Mouse (Mus musculus): ENCODE data around the gene Bysl. TPM values are rescaled to one million over a fixed set of nuclear protein-coding genes. Genes with fewer than 3 reads are reported as not detected.

The Bysl gene
- total RNA-seq, 2 experiments from 2014 or later: 18.4 to 19.1 TPM

- DNase-seq (ENCODE audit: extremely low spot score in 1 of 2, low spot score in 1 of 2): no peak
Measured at GRCm38 (mm10) chr17:47554621-47555020, 56.7 kb downstream of the Bysl start.

- no peak for DNase-seq (ENCODE audit: extremely low spot score in 1 of 2, low spot score in 1 of 2)
Measured at GRCm38 (mm10) chr17:47552994-47553393, 58.3 kb downstream of the Bysl start.

- DNase-seq (ENCODE audit: extremely low spot score in 1 of 2, low spot score in 1 of 2): no peak
Measured at GRCm38 (mm10) chr17:47551049-47551448, 60.2 kb downstream of the Bysl start.

Other genes with a start within 250 kb of the Bysl start
- 10 to 100 TPM; 26.4 to 32.5 TPM for gene Mrps10, start 242.6 kb downstream of the Bysl start, total RNA-seq (2021)
- 1 to 10 TPM in 1 of 2 experiments, under 1 TPM in 1; 0.98 to 1.0 TPM for gene Guca1b, start 226.1 kb downstream of the Bysl start, total RNA-seq (2021)
- under 1 TPM in 1 of 2 experiments, not detected in 1; 0.42 TPM for gene Guca1a, start 210.9 kb downstream of the Bysl start, total RNA-seq (2021)
- gene AI661453, start 174.9 kb downstream of the Bysl start, total RNA-seq (2021): under 1 TPM; 0.19 to 0.52 TPM
- gene 1700001C19Rik, start 174.1 kb downstream of the Bysl start, total RNA-seq (2021): not detected
- gene Taf8, start 109.2 kb downstream of the Bysl start, total RNA-seq (2021): 10 to 100 TPM; 15.9 to 19.1 TPM
- 10 to 100 TPM; 30.2 to 39.9 TPM for gene Ccnd3, start 106.4 kb downstream of the Bysl start, total RNA-seq (2021)
- gene Med20, start 90 bp upstream of the Bysl start, total RNA-seq (2021): 10 to 100 TPM; 28.7 to 29.8 TPM
- gene Gm20517, start 97 bp upstream of the Bysl start, total RNA-seq (2021): 1 to 10 TPM; 5.2 to 5.5 TPM
- 10 to 100 TPM in 1 of 2 experiments, 1 to 10 TPM in 1; 9.7 to 14.7 TPM for gene Usp49, start 19.2 kb upstream of the Bysl start, total RNA-seq (2021)
- 100 to 1,000 TPM; 207 to 228 TPM for gene Tomm6, start 76.9 kb upstream of the Bysl start, total RNA-seq (2021)
- gene Frs3, start 77.5 kb upstream of the Bysl start, total RNA-seq (2021): 10 to 100 TPM; 19.8 to 27.7 TPM
- gene Gm21981, start 83.0 kb upstream of the Bysl start, total RNA-seq (2021): 1 to 10 TPM; 2.9 to 4.5 TPM
- gene Prickle4, start 83.2 kb upstream of the Bysl start, total RNA-seq (2021): 1 to 10 TPM; 1.5 to 5.3 TPM
- not detected for gene Pgc, start 115.3 kb upstream of the Bysl start, total RNA-seq (2021)
- 10 to 100 TPM; 11.8 to 17.4 TPM for gene Tfeb, start 125.5 kb upstream of the Bysl start, total RNA-seq (2021)
- 1 to 10 TPM; 1.4 to 1.5 TPM for gene Mdfi, start 223.2 kb upstream of the Bysl start, total RNA-seq (2021)

Data from layer of hippocampus, postnatal 25 days (tissue).